Mouse (Mus musculus) bone marrow, adult 2 months (tissue): ENCODE data around the gene Pde7b. TPM values are rescaled to one million over a fixed set of nuclear protein-coding genes. Genes with fewer than 3 reads are reported as not detected.

Experiments
- H3K27ac ChIP-seq: fragments of 200-500 bp; 2 replicates; pipeline ENCODE4 v1.5.1; 2012; ENCODE audit warnings: low read depth, mild to moderate bottlenecking, control low read depth, inconsistent platforms, low read length; ENCODE audit not compliant: control insufficient read depth, poor library complexity, insufficient read depth
- H3K4me1 ChIP-seq: fragments of 200-500 bp; 2 replicates; pipeline ENCODE4 v1.6.1; 2011; ENCODE audit warnings: low read length; ENCODE audit not compliant: control insufficient read depth, insufficient read depth
- H3K4me3 ChIP-seq: fragments of 200-500 bp; replicated peaks from 2 replicates; pipeline ENCODE3; 2011; ENCODE audit warnings: mild to moderate bottlenecking, low read depth, low read length, control low read depth; ENCODE audit not compliant: control insufficient read depth
- CTCF ChIP-seq: fragments of 200-500 bp; IDR thresholded peaks from 2 replicates; pipeline ENCODE4 v1.5.1; 2011; ENCODE audit warnings: low read length, control low read depth; ENCODE audit not compliant: control insufficient read depth, insufficient read depth
- POLR2A ChIP-seq: fragments of 200-500 bp; IDR thresholded peaks from 2 replicates; pipeline ENCODE4 v1.6.1; 2011; ENCODE audit warnings: low read depth, mild to moderate bottlenecking, control low read depth, low read length, borderline replicate concordance; ENCODE audit not compliant: control insufficient read depth
- WGBS: fragments of 180-500 bp; shearing (Covaris S2); methylation state at CpG from one replicate; pipeline ENCODE4 v1.1.7; 2018; 5-methylcytosine and 5-hydroxymethylcytosine counted together
- polyA plus RNA-seq: library from polyadenylated mRNA; stranded (reverse); fragments of >200 nt; gene quantifications from 2 replicates; pipeline ENCODE4 v1.2.4, GENCODE M21; 2011; ENCODE audit warnings: low replicate concordance; ENCODE audit not compliant: missing spikeins, insufficient read depth, insufficient read length

Gene Pde7b
- polyA plus RNA-seq, 1 experiment: 1.8 TPM

- 29% methylated on average over 1 of the region's 1 CpGs for WGBS
- Histone ChIP-seq H3K27ac (no peak overlapping the region), H3K4me3 (no peak overlapping the region), H3K4me1 (no peaks in the 10 kb centered on the region; the same call in 1 of the 2 replicates)
- TF ChIP-seq POLR2A (no peak), CTCF (no peak)
Observed at GRCm38 (mm10) chr10:20752883-20753282, 28.0 kb upstream of the Pde7b start.

GRCm38 (mm10) chr10:20750642-20751251 lies 25.9 kb upstream of the Pde7b start:
- WGBS: 52% methylated on average over 5 of the region's 5 CpGs

GRCm38 (mm10) chr10:20748938-20749337 lies 24.1 kb upstream of the Pde7b start:
- Histone ChIP-seq H3K4me1 (no peaks in the 10 kb centered on the region; the same call in 1 of the 2 replicates), H3K4me3 (no peak overlapping the region), H3K27ac (no peak overlapping the region)
- 91% methylated on average over 8 of the region's 8 CpGs for WGBS
- TF ChIP-seq CTCF: no peak
- TF ChIP-seq POLR2A: no peak

More at GRCm38 (mm10) chr10:20750642-20751251, 25.9 kb upstream of the Pde7b start:
- Histone ChIP-seq H3K4me1 (no peaks in the 10 kb centered on the region; the same call in 1 of the 2 replicates), H3K27ac (no peak overlapping the region), H3K4me3 (no peak overlapping the region)
- TF ChIP-seq POLR2A (no peak), CTCF (no peak)

- H3K4me1 ChIP-seq: no peaks in the 10 kb centered on the region; the same call in 1 of the 2 replicates
- H3K4me3 ChIP-seq: no peak overlapping the region
- no peak overlapping the region for H3K27ac ChIP-seq
- TF ChIP-seq CTCF (no peak), POLR2A (no peak)
- 70% methylated on average over 4 of the region's 4 CpGs for WGBS
Observed at GRCm38 (mm10) chr10:20747229-20747628, 22.4 kb upstream of the Pde7b start.

GRCm38 (mm10) chr10:20739801-20740200 lies 14.9 kb upstream of the Pde7b start:
- TF ChIP-seq POLR2A (no peak), CTCF (no peak)
- 78% methylated on average over 3 of the region's 3 CpGs for WGBS
- Histone ChIP-seq H3K4me1 (no peaks in the 10 kb centered on the region; the same call in 1 of the 2 replicates), H3K27ac (no peak overlapping the region), H3K4me3 (no peak overlapping the region)

GRCm38 (mm10) chr10:20737146-20737545 lies 12.3 kb upstream of the Pde7b start:
- H3K27ac ChIP-seq: no peak overlapping the region
- 4% methylated on average over 4 of the region's 4 CpGs for WGBS
- no peaks in the 10 kb centered on the region; the same call in 1 of the 2 replicates for H3K4me1 ChIP-seq
- TF ChIP-seq POLR2A (no peak), CTCF (no peak)
- no peak overlapping the region for H3K4me3 ChIP-seq

GRCm38 (mm10) chr10:20735775-20736449 lies 11.0 kb upstream of the Pde7b start:
- H3K27ac ChIP-seq: no peak overlapping the region

GRCm38 (mm10) chr10:20733576-20733975 lies 8.7 kb upstream of the Pde7b start:
- TF ChIP-seq CTCF: no peak
- TF ChIP-seq POLR2A: no peak
- H3K4me1 ChIP-seq: no peaks in the 10 kb centered on the region; the same call in 1 of the 2 replicates
- H3K4me3 ChIP-seq: no peak overlapping the region
- H3K27ac ChIP-seq: no peak overlapping the region
- 77% methylated on average over 5 of the region's 5 CpGs for WGBS

More at GRCm38 (mm10) chr10:20735775-20736449, 11.0 kb upstream of the Pde7b start:
- TF ChIP-seq POLR2A: no peak
- TF ChIP-seq CTCF: no peak
- Histone ChIP-seq H3K4me3 (no peak overlapping the region), H3K4me1 (no peaks in the 10 kb centered on the region; the same call in 1 of the 2 replicates)
- WGBS: 57% methylated on average over 3 of the region's 3 CpGs
